Mouse (Mus musculus): ENCODE measurements at regions not wholly inside any gene's neighbourhood (a gene's known extent, or its start where the extent isn't known, plus 50 kb on each side); places are given as distances from the start of the nearest gene placed in this dataset.

DNA sequence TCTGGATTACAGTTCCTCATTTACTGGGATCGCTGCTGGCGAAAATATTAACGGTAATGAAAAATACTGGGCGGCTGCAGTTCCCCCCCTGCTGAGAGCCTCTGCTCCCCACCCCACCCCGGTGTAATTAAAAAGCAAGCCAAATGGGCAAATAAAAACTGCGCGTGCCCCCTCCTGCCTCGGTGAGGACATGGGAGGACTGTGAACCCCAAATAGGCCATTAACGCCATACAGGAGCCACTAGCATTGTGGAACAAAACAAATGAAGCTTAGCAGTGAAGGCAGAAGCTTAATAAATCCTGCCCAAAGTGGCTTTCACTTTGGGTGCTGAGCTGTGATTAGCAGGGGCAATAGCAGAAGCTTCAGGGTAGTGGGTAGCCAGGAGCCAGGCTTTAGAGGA lies 52.3 kb upstream of the Sdk2 start:
- TF ChIP-seq GATA1 (IDR thresholded peaks at IDR 0.05; ENCODE audit: borderline replicate concordance, low read length) (no peak), FLI1 (IDR thresholded peaks at IDR 0.05; ENCODE audit: low read length) (no peak)
